Mouse (Mus musculus) intestine, embryonic 14.5 days (tissue): ENCODE measurements at regions not wholly inside any gene's neighbourhood (a gene's known extent, or its start where the extent isn't known, plus 50 kb on each side); places are given as distances from the start of the nearest gene placed in this dataset.

Experiments used
- ATAC-seq: fragments of 200-750 bp; cut with Nextera tagmentation; replicated peaks from 2 replicates; pipeline ENCODE4 v1.8.0; 2017; ENCODE audit warnings: low read depth, moderate number of reproducible peaks, moderate TSS enrichment, moderate library complexity; ENCODE audit not compliant: low FRiP score, low TSS enrichment
- DNase-seq: peaks from one replicate; pipeline ENCODE4 v3.0.0-alpha.2; 2018; ENCODE audit warnings: low spot score
- H3K27ac ChIP-seq: fragments of 300-500 bp; sonication (generic); 2 replicates; pipeline ENCODE4 v1.5.1; 2014; ENCODE audit warnings: low read depth, mild to moderate bottlenecking, control low read depth
- H3K27me3 ChIP-seq: fragments of 300-500 bp; sonication (generic); replicated peaks from 2 replicates; pipeline ENCODE4 v1.6.1; 2014; ENCODE audit warnings: low read length, control low read depth; ENCODE audit not compliant: control insufficient read depth, insufficient read depth
- H3K36me3 ChIP-seq: fragments of 300-500 bp; sonication (generic); 2 replicates; pipeline ENCODE4 v1.6.1; 2014; ENCODE audit warnings: low read length, control low read depth; ENCODE audit not compliant: control insufficient read depth, insufficient read depth
- H3K4me1 ChIP-seq: fragments of 300-500 bp; sonication (generic); replicated peaks from 2 replicates; pipeline ENCODE4 v1.6.1; 2014; ENCODE audit warnings: low read length, control low read depth, mixed read lengths; ENCODE audit not compliant: control insufficient read depth, insufficient read depth
- H3K4me2 ChIP-seq: fragments of 300-500 bp; sonication (generic); 2 replicates; pipeline ENCODE4 v1.6.1; 2014; ENCODE audit warnings: low read length
- H3K4me3 ChIP-seq: fragments of 300-500 bp; sonication (generic); 2 replicates; pipeline ENCODE4 v1.5.1; 2014; ENCODE audit warnings: low read depth, low read length, control low read depth, mixed read lengths
- H3K9ac ChIP-seq: fragments of 300-500 bp; sonication (generic); 2 replicates; pipeline ENCODE4 v1.6.1; 2014; ENCODE audit warnings: mild to moderate bottlenecking, low read length
- H3K9me3 ChIP-seq: fragments of 300-500 bp; sonication (generic); 2 replicates; pipeline ENCODE4 v1.6.1; 2016; ENCODE audit warnings: low read length, control low read depth; ENCODE audit not compliant: control insufficient read depth
- WGBS: fragments of 180-500 bp; shearing (Covaris S2); extraction: QIAGEN DNeasy Blood & Tissue Kit; methylation state at CpG from one replicate; pipeline ENCODE4 v1.1.7; 2014; 5-methylcytosine and 5-hydroxymethylcytosine counted together

DNA sequence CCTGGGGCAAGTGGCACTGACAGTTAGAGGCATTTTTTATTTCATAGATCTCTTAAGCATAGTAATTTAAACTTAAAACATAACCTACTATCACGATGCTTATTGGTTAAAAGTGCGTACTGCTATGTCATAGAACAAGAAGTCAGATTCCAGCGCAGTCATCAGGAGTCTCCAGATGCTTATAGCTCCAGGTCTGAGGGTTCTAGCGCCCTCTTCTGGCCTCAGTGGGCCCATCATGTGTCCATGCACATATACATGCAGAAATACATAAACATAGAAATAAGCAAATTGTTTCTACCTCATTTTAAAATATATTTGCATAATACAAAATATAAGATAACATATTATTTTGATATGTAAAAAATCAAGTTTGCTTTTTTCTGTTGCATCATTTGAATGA, 1002.8 kb upstream of the Adgrl2 start:
- no peak for DNase-seq
- no peaks in the 10 kb centered on the region for H3K9me3 ChIP-seq
- no peaks in the 10 kb centered on the region for H3K27me3 ChIP-seq
- no peak overlapping the region for H3K27ac ChIP-seq
- no peak for ATAC-seq
- H3K4me2 ChIP-seq = no peak overlapping the region
- H3K36me3 ChIP-seq = no peaks in the 10 kb centered on the region
- WGBS = 64% methylated on average over 4 of the region's 4 CpGs
- no peaks in the 10 kb centered on the region for H3K4me1 ChIP-seq
- no peak overlapping the region for H3K4me3 ChIP-seq
- H3K9ac ChIP-seq = no peak overlapping the region

- no peak for ATAC-seq
- Histone ChIP-seq H3K4me3 (no peak overlapping the region), H3K9ac (no peak overlapping the region), H3K9me3 (no peaks in the 10 kb centered on the region), H3K27me3 (no peaks in the 10 kb centered on the region), H3K36me3 (no peaks in the 10 kb centered on the region), H3K4me1 (no peaks in the 10 kb centered on the region), H3K27ac (no peak overlapping the region), H3K4me2 (no peak overlapping the region)
- 83% methylated on average over 1 of the region's 1 CpGs for WGBS
- no peak for DNase-seq
Measured at GRCm38 (mm10) chr3:149987801-149988200, 997.4 kb upstream of the Adgrl2 start.

GRCm38 (mm10) chr3:149956993-149957392, 966.6 kb upstream of the Adgrl2 start:
- H3K36me3 ChIP-seq = no peaks in the 10 kb centered on the region
- H3K27ac ChIP-seq = no peak overlapping the region
- ATAC-seq (no peak), DNase-seq (no peak)
- H3K27me3 ChIP-seq = no peaks in the 10 kb centered on the region
- no peak overlapping the region for H3K4me2 ChIP-seq
- no peak overlapping the region for H3K4me3 ChIP-seq
- no peak overlapping the region for H3K9ac ChIP-seq
- H3K9me3 ChIP-seq = no peaks in the 10 kb centered on the region
- no peaks in the 10 kb centered on the region for H3K4me1 ChIP-seq
- 53% methylated on average over 2 of the region's 2 CpGs for WGBS

- no peak overlapping the region for H3K27ac ChIP-seq
- 76% methylated on average over 9 of the region's 9 CpGs for WGBS
- H3K4me1 ChIP-seq = no peaks in the 10 kb centered on the region
- H3K36me3 ChIP-seq = no peaks in the 10 kb centered on the region
- DNase-seq = no peak
- no peaks in the 10 kb centered on the region for H3K9me3 ChIP-seq
- H3K9ac ChIP-seq = no peak overlapping the region
- H3K27me3 ChIP-seq = no peaks in the 10 kb centered on the region
- ATAC-seq = no peak
- H3K4me2 ChIP-seq = no peak overlapping the region
- no peak overlapping the region for H3K4me3 ChIP-seq
Measured at GRCm38 (mm10) chr3:149936197-149936596, 945.8 kb upstream of the Adgrl2 start.

- DNase-seq = no peak
- ATAC-seq = no peak
- WGBS = 80% methylated on average over 4 of the region's 4 CpGs
Measured at GRCm38 (mm10) chr3:149934832-149935231, 944.5 kb upstream of the Adgrl2 start.

GRCm38 (mm10) chr3:149928456-149929360, 938.4 kb upstream of the Adgrl2 start:
- Histone ChIP-seq H3K4me3 (no peak overlapping the region), H3K9me3 (no peaks in the 10 kb centered on the region), H3K27me3 (no peaks in the 10 kb centered on the region), H3K4me2 (no peak overlapping the region), H3K36me3 (no peaks in the 10 kb centered on the region), H3K9ac (no peak overlapping the region), H3K27ac (no peak overlapping the region), H3K4me1 (no peaks in the 10 kb centered on the region)
- ATAC-seq = no peak
- 82% methylated on average over 10 of the region's 10 CpGs for WGBS
- no peak for DNase-seq

More at GRCm38 (mm10) chr3:149934832-149935231, 944.5 kb upstream of the Adgrl2 start:
- H3K4me3 ChIP-seq = no peak overlapping the region
- no peak overlapping the region for H3K4me2 ChIP-seq
- H3K27me3 ChIP-seq = no peaks in the 10 kb centered on the region
- H3K9me3 ChIP-seq = no peaks in the 10 kb centered on the region
- H3K4me1 ChIP-seq = no peaks in the 10 kb centered on the region
- H3K36me3 ChIP-seq = no peaks in the 10 kb centered on the region
- H3K27ac ChIP-seq = no peak overlapping the region
- no peak overlapping the region for H3K9ac ChIP-seq

DNA sequence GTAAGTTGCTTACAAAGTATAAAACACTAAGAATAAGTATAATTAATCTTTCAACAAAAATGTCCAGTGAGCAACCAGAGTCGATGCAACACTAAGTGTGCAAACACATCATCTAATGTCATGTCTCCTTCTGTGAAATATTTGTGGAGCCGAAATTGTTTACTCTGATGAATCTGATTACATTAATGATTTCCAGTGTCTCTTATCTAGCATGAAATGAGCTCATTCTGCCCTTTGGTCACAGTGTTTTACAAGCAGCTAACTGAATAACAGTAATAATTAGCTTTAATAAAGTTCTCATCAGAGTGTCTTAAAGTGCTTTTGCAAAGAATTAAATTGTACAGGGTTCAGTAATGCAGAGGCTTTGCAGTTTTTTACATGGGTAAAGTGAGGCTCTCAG, 929.9 kb upstream of the Adgrl2 start:
- H3K4me2 ChIP-seq = no peak overlapping the region
- H3K27ac ChIP-seq = no peak overlapping the region
- WGBS = 34% methylated on average over 2 of the region's 2 CpGs
- ATAC-seq = no peak
- no peaks in the 10 kb centered on the region for H3K9me3 ChIP-seq
- H3K9ac ChIP-seq = no peak overlapping the region
- H3K27me3 ChIP-seq = no peaks in the 10 kb centered on the region
- no peak overlapping the region for H3K4me3 ChIP-seq
- no peak for DNase-seq
- H3K4me1 ChIP-seq = no peaks in the 10 kb centered on the region
- no peaks in the 10 kb centered on the region for H3K36me3 ChIP-seq

DNA sequence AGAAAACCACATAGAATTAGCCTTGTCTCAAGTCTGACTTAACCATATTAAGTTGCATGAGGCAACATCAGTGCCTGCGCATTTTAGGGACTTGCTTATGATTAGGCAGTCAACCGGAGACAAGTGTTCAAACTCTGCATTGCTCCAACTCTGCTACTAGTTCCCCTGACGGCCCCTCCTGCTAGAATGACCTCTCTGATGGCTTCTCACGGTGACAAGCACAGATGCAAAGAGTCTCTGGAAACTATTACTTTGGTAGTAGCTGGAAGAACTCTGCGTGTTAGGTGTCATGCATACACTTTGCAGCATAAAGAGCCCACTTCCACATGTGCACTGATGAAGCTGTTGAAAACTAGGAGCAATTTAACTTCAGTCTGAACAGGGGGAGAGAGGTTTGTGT, 927.8 kb upstream of the Adgrl2 start:
- no peak overlapping the region for H3K4me2 ChIP-seq
- H3K9me3 ChIP-seq = no peaks in the 10 kb centered on the region
- no peaks in the 10 kb centered on the region for H3K36me3 ChIP-seq
- H3K27me3 ChIP-seq = no peaks in the 10 kb centered on the region
- ATAC-seq (no peak), DNase-seq (no peak)
- H3K27ac ChIP-seq = no peak overlapping the region
- H3K4me1 ChIP-seq = no peaks in the 10 kb centered on the region
- 69% methylated on average over 5 of the region's 5 CpGs for WGBS
- H3K9ac ChIP-seq = no peak overlapping the region
- H3K4me3 ChIP-seq = no peak overlapping the region

DNA sequence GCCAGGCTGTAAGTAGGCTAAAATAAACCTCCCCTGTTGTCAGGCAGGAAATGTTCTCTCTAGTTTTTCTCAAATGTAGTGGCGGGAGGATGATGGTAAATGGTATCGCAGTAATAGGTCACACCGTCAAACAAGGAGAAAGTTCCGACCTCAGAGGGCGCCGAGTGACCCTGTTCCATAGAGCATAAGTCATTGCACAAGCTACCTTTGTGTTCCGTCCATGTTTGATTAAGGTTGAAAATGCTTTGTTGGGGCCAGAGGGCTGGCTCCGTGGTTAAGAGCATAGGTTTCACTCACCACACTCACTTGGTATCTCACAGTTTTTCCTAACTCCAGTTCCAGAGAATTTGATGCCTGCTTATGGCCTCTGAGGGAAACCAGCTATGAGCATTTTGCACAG, 920.4 kb upstream of the Adgrl2 start:
- no peaks in the 10 kb centered on the region for H3K9me3 ChIP-seq
- no peak overlapping the region for H3K4me3 ChIP-seq
- H3K4me1 ChIP-seq = no peaks in the 10 kb centered on the region
- no peak overlapping the region for H3K27ac ChIP-seq
- 89% methylated on average over 8 of the region's 8 CpGs for WGBS
- no peaks in the 10 kb centered on the region for H3K36me3 ChIP-seq
- ATAC-seq (no peak), DNase-seq (no peak)
- H3K4me2 ChIP-seq = no peak overlapping the region
- H3K27me3 ChIP-seq = no peaks in the 10 kb centered on the region
- no peak overlapping the region for H3K9ac ChIP-seq
